Mouse (Mus musculus) splenic B cell, adult 2 months (primary cell): ENCODE measurements around the gene Aldh3b1.

Experiments used
- DNase-seq: peaks from one replicate; pipeline ENCODE4 v3.0.0-alpha.2; 2011; ENCODE audit warnings: low read depth, low spot score
- H3K27me3 ChIP-seq: 2 replicates; pipeline ENCODE4 v1.6.1; 2012; ENCODE audit warnings: mild to moderate bottlenecking, low read length, moderate library complexity, mixed read lengths; ENCODE audit not compliant: control insufficient read depth, poor library complexity, insufficient read depth, severe bottlenecking
- H3K36me3 ChIP-seq: 2 replicates; pipeline ENCODE4 v1.6.1; 2012; ENCODE audit warnings: mild to moderate bottlenecking, low read length, moderate library complexity, mixed read lengths; ENCODE audit not compliant: control insufficient read depth, poor library complexity, insufficient read depth, severe bottlenecking

Gene Aldh3b1

GRCm38 (mm10) chr19:3907876-3908660 is 21.5 kb downstream of the Aldh3b1 start:
- Histone ChIP-seq H3K36me3 (peaks cover 17% of the 10 kb centered on the region), H3K27me3 (no peaks in the 10 kb centered on the region)
- DNase-seq = no peak

- peak; percentile 68 for DNase-seq
- no peaks in the 10 kb centered on the region for H3K27me3 ChIP-seq
Observed at GRCm38 (mm10) chr19:3906795-3907786, 22.5 kb downstream of the Aldh3b1 start, which contains the start of gene Tcirg1. Tcirg1 (minus strand) TSS chr19:3907133.

GRCm38 (mm10) chr19:3906326-3906725 is 23.3 kb downstream of the Aldh3b1 start:
- no peak for DNase-seq
- H3K36me3 ChIP-seq = peaks cover 22% of the 10 kb centered on the region
- H3K27me3 ChIP-seq = no peaks in the 10 kb centered on the region

More at GRCm38 (mm10) chr19:3906795-3907786, 22.5 kb downstream of the Aldh3b1 start, which contains the start of gene Tcirg1:
- H3K36me3 ChIP-seq = peaks cover 18% of the 10 kb centered on the region

- no peaks in the 10 kb centered on the region for H3K27me3 ChIP-seq
- H3K36me3 ChIP-seq = peaks cover 16% of the 10 kb centered on the region
- DNase-seq = peak; percentile 36
Observed at GRCm38 (mm10) chr19:3905261-3905969, 24.2 kb downstream of the Aldh3b1 start.

- DNase-seq = no peak
- H3K36me3 ChIP-seq = peaks cover 12% of the 10 kb centered on the region
Observed at GRCm38 (mm10) chr19:3904363-3904675, 25.3 kb downstream of the Aldh3b1 start.

GRCm38 (mm10) chr19:3903648-3904362 is 25.8 kb downstream of the Aldh3b1 start:
- Histone ChIP-seq H3K36me3 (peaks cover 9% of the 10 kb centered on the region), H3K27me3 (no peaks in the 10 kb centered on the region)
- no peak for DNase-seq

More at GRCm38 (mm10) chr19:3904363-3904675, 25.3 kb downstream of the Aldh3b1 start:
- no peaks in the 10 kb centered on the region for H3K27me3 ChIP-seq

GRCm38 (mm10) chr19:3902966-3903365 is 26.6 kb downstream of the Aldh3b1 start:
- peaks cover 9% of the 10 kb centered on the region for H3K36me3 ChIP-seq
- H3K27me3 ChIP-seq = no peaks in the 10 kb centered on the region
- DNase-seq = no peak

- H3K27me3 ChIP-seq = no peaks in the 10 kb centered on the region
- peaks cover 16% of the 10 kb centered on the region for H3K36me3 ChIP-seq
- DNase-seq = no peak
Observed at GRCm38 (mm10) chr19:3899618-3900017, 30.0 kb downstream of the Aldh3b1 start.

GRCm38 (mm10) chr19:3898952-3899351 is 30.7 kb downstream of the Aldh3b1 start:
- no peaks in the 10 kb centered on the region for H3K27me3 ChIP-seq
- DNase-seq = peak; percentile 76
- peaks cover 16% of the 10 kb centered on the region for H3K36me3 ChIP-seq

GRCm38 (mm10) chr19:3897557-3897956 is 32.1 kb downstream of the Aldh3b1 start:
- no peaks in the 10 kb centered on the region for H3K27me3 ChIP-seq
- H3K36me3 ChIP-seq = peaks cover 12% of the 10 kb centered on the region
- DNase-seq = no peak

GRCm38 (mm10) chr19:3896208-3896607 is 33.4 kb downstream of the Aldh3b1 start:
- no peak for DNase-seq
- Histone ChIP-seq H3K27me3 (no peaks in the 10 kb centered on the region), H3K36me3 (peaks cover 8% of the 10 kb centered on the region)

GRCm38 (mm10) chr19:3895171-3895631 is 34.4 kb downstream of the Aldh3b1 start:
- Histone ChIP-seq H3K27me3 (no peaks in the 10 kb centered on the region), H3K36me3 (peaks cover 9% of the 10 kb centered on the region)
- DNase-seq = no peak

GRCm38 (mm10) chr19:3894294-3894693 is 35.3 kb downstream of the Aldh3b1 start:
- Histone ChIP-seq H3K36me3 (peaks cover 9% of the 10 kb centered on the region), H3K27me3 (no peaks in the 10 kb centered on the region)
- DNase-seq = no peak
